Mouse (Mus musculus): ENCODE data around the gene Olfr805.

DNA sequence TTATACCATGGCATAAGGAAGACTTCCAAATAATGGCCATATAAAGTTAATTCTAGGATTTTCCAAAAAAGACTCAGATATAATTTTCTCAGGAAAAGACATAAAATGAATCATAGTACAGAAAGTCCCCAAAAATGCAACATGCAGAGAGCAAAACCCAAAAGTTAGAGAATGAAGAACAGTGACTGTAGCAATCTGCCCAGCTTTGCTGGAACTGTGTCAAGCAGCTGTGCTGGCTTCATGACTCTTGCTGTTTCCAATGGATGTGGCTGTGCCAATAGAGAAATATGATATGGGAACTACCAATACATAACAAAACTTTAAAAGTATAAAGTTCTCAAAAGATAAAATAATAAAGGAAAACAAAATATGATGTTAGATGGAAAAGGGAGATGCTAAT lies 48.9 kb upstream of the Olfr805 start:
- no peak for TF ChIP-seq USF1 (IDR thresholded peaks at IDR 0.05; ENCODE audit: low read depth)
- no peak for TF ChIP-seq CTCF (IDR thresholded peaks at IDR 0.05; ENCODE audit: control insufficient read depth, insufficient read depth, insufficient read length)
- no peak for TF ChIP-seq MAX (IDR thresholded peaks at IDR 0.05)
- TF ChIP-seq MYOG (IDR thresholded peaks at IDR 0.05; ENCODE audit: control insufficient read depth, extremely low read depth, insufficient read length) = no peak
- peak; percentile 15 for TF ChIP-seq MYOD1 (IDR thresholded peaks at IDR 0.05; ENCODE audit: control insufficient read depth, insufficient read length, low read depth)
- TF ChIP-seq CEBPB (IDR thresholded peaks at IDR 0.05; ENCODE audit: low read depth) = no peak
- TF ChIP-seq FOSL1 (IDR thresholded peaks at IDR 0.05; ENCODE audit: insufficient read depth, low read length, poor library complexity, severe bottlenecking) = no peak
